Mouse (Mus musculus): ENCODE results near the gene Hmgcs1. TPM values are rescaled to one million over a fixed set of nuclear protein-coding genes. Genes with fewer than 3 reads are reported as not detected.

Hmgcs1 gene
- polyA plus RNA-seq (2014; fragmentation: Nextera tagmentation; extraction: Ambion mirVana), result 516 and 569 TPM in 2 replicates

DNA sequence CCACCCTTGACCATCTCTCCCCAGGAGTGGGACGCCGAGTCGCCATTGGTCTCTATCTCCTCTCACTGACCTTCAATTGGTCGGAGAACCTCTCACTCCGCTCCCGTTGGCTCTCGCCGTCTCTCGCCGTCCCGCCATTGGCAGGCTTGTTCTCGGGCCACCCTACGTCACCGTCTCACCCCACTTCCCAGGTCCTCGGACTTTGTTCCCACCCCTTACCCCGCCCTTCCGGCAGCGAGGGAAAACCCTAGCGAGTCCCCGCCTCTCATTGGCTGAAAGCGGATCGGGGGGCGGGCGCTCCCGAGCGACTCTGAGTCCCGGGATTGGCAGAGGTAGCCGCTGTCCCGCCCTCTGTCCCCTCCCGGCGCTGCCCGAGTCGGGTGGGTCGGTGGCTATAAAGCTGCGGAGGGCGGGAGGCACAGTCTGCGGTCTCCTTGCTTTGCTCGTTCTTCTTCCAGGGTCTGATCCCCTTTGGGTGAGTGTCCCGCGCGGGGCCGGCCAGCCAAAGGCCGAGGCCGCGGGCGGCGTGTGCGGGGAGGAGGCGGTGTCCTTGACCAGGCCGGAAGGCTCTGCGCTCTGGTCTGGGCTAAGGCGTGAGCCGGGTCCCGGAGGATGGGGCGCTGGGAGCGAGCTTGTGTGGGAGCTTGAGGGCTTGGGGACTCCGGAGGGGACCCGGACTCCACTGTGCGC lies at the start of gene Hmgcs1:
Gene Hmgcs1 (plus strand): TSS at position 341 of the 690 bp plus-strand sequence.
- Histone ChIP-seq H3K9ac (ENCODE audit: low read length) (peak within 1 kb of the TSS; percentile 88), H3K27me3 (ENCODE audit: control insufficient read depth, insufficient read depth, low read length) (no peaks in the 10 kb centered on the region), H3K4me2 (peak within 1 kb of the TSS; percentile 63), H3K9me3 (ENCODE audit: control insufficient read depth, low read length) (no peaks in the 10 kb centered on the region), H3K4me3 (ENCODE audit: low read depth, low read length) (peak within 1 kb of the TSS; percentile 78), H3K4me1 (ENCODE audit: control insufficient read depth, insufficient read depth, low read length) (peaks cover 18% of the 10 kb centered on the region), H3K36me3 (ENCODE audit: control insufficient read depth, insufficient read depth, low read length) (no peaks in the 10 kb centered on the region), H3K27ac (ENCODE audit: low read depth, low read length) (peak within 1 kb of the TSS; percentile 93)
- ATAC-seq (ENCODE audit: low FRiP score) (peak; percentile 99), DNase-seq (ENCODE audit: low spot score, missing footprints) (peak; percentile 100)
- WGBS, result under 1% methylated on average over 59 of the region's 59 CpGs

- 38% methylated on average over 4 of the region's 4 CpGs for WGBS
- 0 out of 2 replicates have a peak, but pooled peaks have one; percentile 52 for ATAC-seq (ENCODE audit: low FRiP score)
- peak; percentile 88 for DNase-seq (ENCODE audit: low spot score, missing footprints)
Observed at GRCm38 (mm10) chr13:119640504-119640903, 49.7 kb upstream of the Hmgcs1 start.

DNA sequence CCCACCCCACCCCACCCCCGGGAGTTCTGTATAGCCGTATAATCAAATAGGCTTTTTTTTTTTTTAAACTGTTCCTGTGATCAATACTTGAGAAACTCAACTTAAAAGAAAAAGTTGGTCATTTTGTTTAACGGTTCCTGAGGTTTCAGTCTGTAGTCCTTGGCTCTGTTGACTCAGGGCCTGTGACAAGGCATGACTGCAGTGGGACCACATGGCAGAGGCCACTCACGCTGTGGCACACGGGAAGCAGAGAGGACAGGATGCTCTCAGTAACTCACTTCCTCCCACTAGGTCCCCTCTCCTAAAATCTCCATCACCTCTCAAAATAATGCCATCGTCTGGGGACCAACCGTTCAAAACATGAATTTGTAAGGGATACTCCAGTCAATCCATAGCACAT lies 49.0 kb upstream of the Hmgcs1 start:
- no peak overlapping the region for H3K4me2 ChIP-seq
- no peak for DNase-seq (ENCODE audit: low spot score, missing footprints)
- no peak overlapping the region for H3K4me3 ChIP-seq (ENCODE audit: low read depth, low read length)
- no peaks in the 10 kb centered on the region for H3K9me3 ChIP-seq (ENCODE audit: control insufficient read depth, low read length)
- H3K36me3 ChIP-seq (ENCODE audit: control insufficient read depth, insufficient read depth, low read length), result no peaks in the 10 kb centered on the region
- H3K4me1 ChIP-seq (ENCODE audit: control insufficient read depth, insufficient read depth, low read length), result no peaks in the 10 kb centered on the region
- H3K9ac ChIP-seq (ENCODE audit: low read length), result no peak overlapping the region
- no peak overlapping the region for H3K27ac ChIP-seq (ENCODE audit: low read depth, low read length)
- ATAC-seq (ENCODE audit: low FRiP score), result no peak
- 84% methylated on average over 7 of the region's 7 CpGs for WGBS
- no peaks in the 10 kb centered on the region for H3K27me3 ChIP-seq (ENCODE audit: control insufficient read depth, insufficient read depth, low read length)

More at GRCm38 (mm10) chr13:119640504-119640903, 49.7 kb upstream of the Hmgcs1 start:
- no peak overlapping the region for H3K4me2 ChIP-seq
- H3K4me1 ChIP-seq (ENCODE audit: control insufficient read depth, insufficient read depth, low read length), result no peaks in the 10 kb centered on the region
- H3K4me3 ChIP-seq (ENCODE audit: low read depth, low read length), result no peak overlapping the region
- H3K27me3 ChIP-seq (ENCODE audit: control insufficient read depth, insufficient read depth, low read length), result no peaks in the 10 kb centered on the region
- H3K9me3 ChIP-seq (ENCODE audit: control insufficient read depth, low read length), result no peaks in the 10 kb centered on the region
- no peak overlapping the region for H3K9ac ChIP-seq (ENCODE audit: low read length)
- no peaks in the 10 kb centered on the region for H3K36me3 ChIP-seq (ENCODE audit: control insufficient read depth, insufficient read depth, low read length)
- H3K27ac ChIP-seq (ENCODE audit: low read depth, low read length), result no peak overlapping the region

DNA sequence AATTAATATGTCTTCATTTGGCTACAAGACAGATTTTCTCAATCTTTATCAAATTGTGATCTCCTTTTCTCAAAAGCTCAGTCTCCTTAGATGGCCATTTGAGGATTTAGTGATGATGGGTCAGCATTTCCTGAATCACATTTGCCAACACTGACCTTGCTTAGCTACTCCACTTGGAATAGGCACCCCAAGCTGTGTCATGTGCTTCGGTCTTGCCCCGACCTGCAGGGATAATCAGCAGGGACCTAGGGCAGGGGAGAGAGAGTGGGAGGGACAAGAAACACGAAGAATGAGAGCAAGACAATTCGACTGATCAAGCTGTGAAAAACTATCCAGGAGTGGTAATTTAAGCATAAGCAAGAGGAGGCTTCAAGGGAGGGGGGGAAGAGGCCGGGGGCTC lies 45.4 kb upstream of the Hmgcs1 start:
- Histone ChIP-seq H3K27me3 (ENCODE audit: control insufficient read depth, insufficient read depth, low read length) (no peaks in the 10 kb centered on the region), H3K4me3 (ENCODE audit: low read depth, low read length) (no peak overlapping the region), H3K9ac (ENCODE audit: low read length) (no peak overlapping the region), H3K4me1 (ENCODE audit: control insufficient read depth, insufficient read depth, low read length) (no peaks in the 10 kb centered on the region), H3K9me3 (ENCODE audit: control insufficient read depth, low read length) (no peaks in the 10 kb centered on the region), H3K27ac (ENCODE audit: low read depth, low read length) (no peak overlapping the region), H3K36me3 (ENCODE audit: control insufficient read depth, insufficient read depth, low read length) (no peaks in the 10 kb centered on the region), H3K4me2 (no peak overlapping the region)
- 71% methylated on average over 5 of the region's 5 CpGs for whole genome bisulfite sequencing
- DNase-seq (ENCODE audit: low spot score, missing footprints) (no peak), ATAC-seq (ENCODE audit: low FRiP score) (no peak)

- H3K27me3 ChIP-seq (ENCODE audit: control insufficient read depth, insufficient read depth, low read length), result no peaks in the 10 kb centered on the region
- no peak for ATAC-seq (ENCODE audit: low FRiP score)
- 95% methylated on average over 1 of the region's 1 CpGs for WGBS
Observed at GRCm38 (mm10) chr13:119646511-119646910, 43.7 kb upstream of the Hmgcs1 start.

DNA sequence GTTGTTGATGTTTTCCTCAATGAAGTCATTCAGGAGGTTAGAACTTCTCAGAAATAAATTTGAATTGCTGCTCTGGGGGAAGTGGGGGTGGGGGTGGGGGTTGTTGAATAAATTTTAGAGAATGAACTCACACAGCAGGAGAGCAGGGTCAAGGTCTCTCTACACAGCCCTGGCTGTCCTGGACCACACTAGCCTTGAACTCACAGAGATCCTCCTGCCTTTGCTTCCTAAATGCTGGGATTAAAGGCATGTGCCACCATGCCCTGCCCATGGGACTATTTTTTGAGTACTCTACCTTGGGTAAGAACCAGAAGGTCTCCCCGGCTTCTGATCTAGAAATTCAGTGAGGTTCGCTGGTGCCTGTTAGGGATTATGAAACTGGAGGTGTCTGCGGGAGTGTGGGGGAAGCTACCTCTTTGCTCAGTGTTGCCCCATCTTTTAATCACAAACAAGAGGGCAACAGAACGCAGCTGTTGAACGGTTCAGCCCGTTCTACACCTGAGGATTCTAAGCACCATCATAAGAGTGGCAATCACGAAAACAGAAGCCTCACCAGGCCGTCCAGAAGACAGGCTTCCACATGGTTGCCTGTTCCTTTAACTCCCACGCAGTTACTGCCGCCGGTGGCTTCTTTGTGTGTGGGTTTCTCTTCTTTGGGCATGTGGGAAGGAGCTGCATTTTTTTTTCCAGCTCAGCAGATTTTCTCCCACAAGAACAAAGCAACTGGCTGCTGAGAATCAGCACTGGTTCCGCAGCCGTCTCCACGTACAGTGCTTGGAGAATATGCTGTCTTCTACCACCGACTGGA lies 41.1 kb upstream of the Hmgcs1 start:
- H3K4me3 ChIP-seq (ENCODE audit: low read depth, low read length), result no peak overlapping the region
- DNase-seq (ENCODE audit: low spot score, missing footprints) (no peak), ATAC-seq (ENCODE audit: low FRiP score) (no peak)
- H3K9me3 ChIP-seq (ENCODE audit: control insufficient read depth, low read length), result no peaks in the 10 kb centered on the region
- H3K4me1 ChIP-seq (ENCODE audit: control insufficient read depth, insufficient read depth, low read length), result no peaks in the 10 kb centered on the region
- H3K27me3 ChIP-seq (ENCODE audit: control insufficient read depth, insufficient read depth, low read length), result no peaks in the 10 kb centered on the region
- H3K36me3 ChIP-seq (ENCODE audit: control insufficient read depth, insufficient read depth, low read length), result no peaks in the 10 kb centered on the region
- H3K4me2 ChIP-seq, result no peak overlapping the region
- 74% methylated on average over 15 of the region's 15 CpGs for WGBS
- H3K27ac ChIP-seq (ENCODE audit: low read depth, low read length), result no peak overlapping the region
- no peak overlapping the region for H3K9ac ChIP-seq (ENCODE audit: low read length)

More at GRCm38 (mm10) chr13:119646511-119646910, 43.7 kb upstream of the Hmgcs1 start:
- no peak overlapping the region for H3K27ac ChIP-seq (ENCODE audit: low read depth, low read length)
- H3K4me3 ChIP-seq (ENCODE audit: low read depth, low read length), result no peak overlapping the region
- no peaks in the 10 kb centered on the region for H3K9me3 ChIP-seq (ENCODE audit: control insufficient read depth, low read length)
- no peak overlapping the region for H3K4me2 ChIP-seq
- H3K9ac ChIP-seq (ENCODE audit: low read length), result no peak overlapping the region
- H3K4me1 ChIP-seq (ENCODE audit: control insufficient read depth, insufficient read depth, low read length), result no peaks in the 10 kb centered on the region
- no peak for DNase-seq (ENCODE audit: low spot score, missing footprints)
- H3K36me3 ChIP-seq (ENCODE audit: control insufficient read depth, insufficient read depth, low read length), result no peaks in the 10 kb centered on the region

DNA sequence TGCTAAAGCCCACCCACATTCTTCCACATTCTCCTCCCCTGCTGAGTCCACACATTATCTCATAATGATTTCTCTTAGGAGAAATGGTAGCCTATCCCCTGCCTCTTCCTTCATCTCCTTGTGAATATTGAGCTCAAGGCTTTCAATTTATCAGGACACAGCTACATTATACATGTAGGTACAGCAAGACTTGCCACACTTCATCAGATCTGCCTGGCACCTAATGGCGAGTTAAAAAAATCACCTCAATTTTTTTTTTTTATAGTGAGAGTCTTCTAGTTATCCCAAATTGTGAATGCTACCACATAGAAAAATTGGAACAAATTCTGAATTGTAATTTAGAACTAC lies 40.5 kb upstream of the Hmgcs1 start:
- ATAC-seq (ENCODE audit: low FRiP score), result no peak
- Histone ChIP-seq H3K9me3 (ENCODE audit: control insufficient read depth, low read length) (no peaks in the 10 kb centered on the region), H3K4me2 (no peak overlapping the region), H3K4me3 (ENCODE audit: low read depth, low read length) (no peak overlapping the region), H3K27me3 (ENCODE audit: control insufficient read depth, insufficient read depth, low read length) (no peaks in the 10 kb centered on the region), H3K9ac (ENCODE audit: low read length) (no peak overlapping the region), H3K36me3 (ENCODE audit: control insufficient read depth, insufficient read depth, low read length) (no peaks in the 10 kb centered on the region), H3K4me1 (ENCODE audit: control insufficient read depth, insufficient read depth, low read length) (no peaks in the 10 kb centered on the region), H3K27ac (ENCODE audit: low read depth, low read length) (no peak overlapping the region)
- WGBS, result 87% methylated on average over 1 of the region's 1 CpGs
- DNase-seq (ENCODE audit: low spot score, missing footprints), result no peak

DNA sequence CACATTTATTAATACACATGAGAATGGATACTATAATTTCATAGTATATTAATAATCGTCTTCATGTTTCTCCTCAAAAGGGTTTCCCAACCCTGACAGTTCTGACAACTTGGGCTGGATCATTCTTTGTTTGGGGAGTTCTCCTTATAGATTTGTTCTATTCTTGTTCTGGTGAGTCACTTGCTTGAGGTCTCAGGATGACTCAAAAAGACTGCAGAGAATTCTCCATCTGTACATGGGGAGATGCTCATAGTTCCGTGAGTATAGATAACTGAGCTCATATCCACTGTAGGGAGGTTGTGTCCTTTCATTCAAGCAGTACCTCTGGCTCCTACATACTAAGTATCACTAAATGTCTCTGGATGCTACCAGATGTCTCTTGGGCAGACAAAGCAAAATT lies 35.4 kb upstream of the Hmgcs1 start:
- DNase-seq (ENCODE audit: low spot score, missing footprints) (no peak), ATAC-seq (ENCODE audit: low FRiP score) (no peak)
- no peak overlapping the region for H3K27ac ChIP-seq (ENCODE audit: low read depth, low read length)
- H3K4me3 ChIP-seq (ENCODE audit: low read depth, low read length), result no peak overlapping the region
- WGBS, result 95% methylated on average over 2 of the region's 2 CpGs
- H3K9me3 ChIP-seq (ENCODE audit: control insufficient read depth, low read length), result no peaks in the 10 kb centered on the region
- no peaks in the 10 kb centered on the region for H3K36me3 ChIP-seq (ENCODE audit: control insufficient read depth, insufficient read depth, low read length)
- H3K9ac ChIP-seq (ENCODE audit: low read length), result no peak overlapping the region
- no peaks in the 10 kb centered on the region for H3K4me1 ChIP-seq (ENCODE audit: control insufficient read depth, insufficient read depth, low read length)
- no peak overlapping the region for H3K4me2 ChIP-seq
- H3K27me3 ChIP-seq (ENCODE audit: control insufficient read depth, insufficient read depth, low read length), result no peaks in the 10 kb centered on the region

- WGBS, result 82% methylated on average over 2 of the region's 2 CpGs
- H3K4me3 ChIP-seq (ENCODE audit: low read depth, low read length), result no peak overlapping the region
- H3K36me3 ChIP-seq (ENCODE audit: control insufficient read depth, insufficient read depth, low read length), result no peaks in the 10 kb centered on the region
- no peak for ATAC-seq (ENCODE audit: low FRiP score)
- no peaks in the 10 kb centered on the region for H3K9me3 ChIP-seq (ENCODE audit: control insufficient read depth, low read length)
- no peak for DNase-seq (ENCODE audit: low spot score, missing footprints)
- no peak overlapping the region for H3K4me2 ChIP-seq
- H3K4me1 ChIP-seq (ENCODE audit: control insufficient read depth, insufficient read depth, low read length), result no peaks in the 10 kb centered on the region
- H3K27me3 ChIP-seq (ENCODE audit: control insufficient read depth, insufficient read depth, low read length), result no peaks in the 10 kb centered on the region
- H3K27ac ChIP-seq (ENCODE audit: low read depth, low read length), result no peak overlapping the region
- no peak overlapping the region for H3K9ac ChIP-seq (ENCODE audit: low read length)
Observed at GRCm38 (mm10) chr13:119656246-119656645, 33.9 kb upstream of the Hmgcs1 start.

Data from midbrain, embryonic 11.5 days (tissue).